Mouse (Mus musculus) C2C12 (cell line): ENCODE results near the gene Gm49510.

Experiments
- CTCF ChIP-seq: IDR thresholded peaks from one replicate; pipeline ENCODE4 v1.5.1; 2011; ENCODE audit not compliant: control insufficient read depth, insufficient read depth, insufficient read length
- MAX ChIP-seq: IDR thresholded peaks from one replicate; pipeline ENCODE4 v1.6.1; 2011; ENCODE audit warnings: mild to moderate bottlenecking, control low read depth
- MYOG ChIP-seq: IDR thresholded peaks from one replicate; pipeline ENCODE4 v1.6.1; 2011; ENCODE audit not compliant: control insufficient read depth, insufficient read length; ENCODE audit errors: extremely low read depth
- USF1 ChIP-seq: IDR thresholded peaks from one replicate; pipeline ENCODE4 v1.6.1; 2011; ENCODE audit warnings: low read depth, mild to moderate bottlenecking, control low read depth, moderate library complexity

- no peak for TF ChIP-seq CTCF
- no peak for TF ChIP-seq MAX
- no peak for TF ChIP-seq USF1
- no peak for TF ChIP-seq MYOG
These were observed 37.2 kb upstream of the Gm49510 start for GRCm38 (mm10) chr15:78862280-78862679.
